Mouse (Mus musculus): ENCODE measurements around the gene Cct8. TPM values are rescaled to one million over a fixed set of nuclear protein-coding genes. Genes with fewer than 3 reads are reported as not detected.

The Cct8 gene
- polyA plus RNA-seq, 1 experiment = 31.4 TPM

- WGBS = 97% methylated on average over 2 of the region's 2 CpGs
- DNase-seq (ENCODE audit: low read depth, low spot score) = no peak
Observed at GRCm38 (mm10) chr16:87453226-87453625, 42.4 kb downstream of the Cct8 start.

- WGBS = 77% methylated on average over 3 of the region's 3 CpGs
- no peak for DNase-seq (ENCODE audit: low read depth, low spot score)
Observed at GRCm38 (mm10) chr16:87445528-87445927, 50.1 kb downstream of the Cct8 start.

GRCm38 (mm10) chr16:87445110-87445509 is 50.6 kb downstream of the Cct8 start:
- no peak for DNase-seq (ENCODE audit: low read depth, low spot score)

GRCm38 (mm10) chr16:87444071-87444470 is 51.6 kb downstream of the Cct8 start:
- DNase-seq (ENCODE audit: low read depth, low spot score) = no peak
- WGBS = 30% methylated on average over 1 of the region's 1 CpGs

- no peak for DNase-seq (ENCODE audit: low read depth, low spot score)
Observed at GRCm38 (mm10) chr16:87443245-87443644, 52.4 kb downstream of the Cct8 start.

GRCm38 (mm10) chr16:87442291-87442690 is 53.4 kb downstream of the Cct8 start:
- 9% methylated on average over 5 of the region's 5 CpGs for WGBS
- no peak for DNase-seq (ENCODE audit: low read depth, low spot score)

GRCm38 (mm10) chr16:87441089-87441488 is 54.6 kb downstream of the Cct8 start:
- WGBS = 12% methylated on average over 9 of the region's 9 CpGs
- no peak for DNase-seq (ENCODE audit: low read depth, low spot score)

- WGBS = under 1% methylated on average over 38 of the region's 38 CpGs
Observed at GRCm38 (mm10) chr16:87440184-87440686, 55.4 kb downstream of the Cct8 start, which contains the start of gene Rwdd2b. TSS of gene Rwdd2b (minus strand) at chr16:87440573.

GRCm38 (mm10) chr16:87438697-87439096 is 57.0 kb downstream of the Cct8 start:
- DNase-seq (ENCODE audit: low read depth, low spot score) = no peak
- 89% methylated on average over 8 of the region's 8 CpGs for WGBS

More at GRCm38 (mm10) chr16:87440184-87440686, 55.4 kb downstream of the Cct8 start, which contains the start of gene Rwdd2b:
- DNase-seq (ENCODE audit: low read depth, low spot score) = peak; percentile 78

GRCm38 (mm10) chr16:87437096-87437495 is 58.6 kb downstream of the Cct8 start:
- no peak for DNase-seq (ENCODE audit: low read depth, low spot score)
- WGBS = 94% methylated on average over 21 of the region's 21 CpGs

GRCm38 (mm10) chr16:87435411-87436205 is 60.1 kb downstream of the Cct8 start:
- 78% methylated on average over 13 of the region's 13 CpGs for WGBS
- no peak for DNase-seq (ENCODE audit: low read depth, low spot score)

- DNase-seq (ENCODE audit: low read depth, low spot score) = no peak
- 33% methylated on average over 6 of the region's 6 CpGs for WGBS
Observed at GRCm38 (mm10) chr16:87434946-87435345, 60.7 kb downstream of the Cct8 start.

- WGBS = 87% methylated on average over 7 of the region's 7 CpGs
- DNase-seq (ENCODE audit: low read depth, low spot score) = no peak
Observed at GRCm38 (mm10) chr16:87434266-87434665, 61.4 kb downstream of the Cct8 start.

Other genes with a start within 250 kb of the Cct8 start
- gene N6amt1, start 141.7 kb downstream of the Cct8 start, polyA plus RNA-seq (2012; rRNA removed) = 3.6 and 5.1 TPM in 2 replicates
- 4.1 and 6.6 TPM in 2 replicates for gene Ltn1, start 63.3 kb downstream of the Cct8 start, polyA plus RNA-seq (2012; rRNA removed)
- gene Rwdd2b, start 55.3 kb downstream of the Cct8 start, polyA plus RNA-seq (2012; rRNA removed) = 24.4 and 34.8 TPM in 2 replicates
- 25.2 and 27.0 TPM in 2 replicates for gene Usp16, start 41.2 kb downstream of the Cct8 start, polyA plus RNA-seq (2012; rRNA removed)
- 0.41 and 0.53 TPM in 2 replicates for gene Map3k7cl, start 57.5 kb upstream of the Cct8 start, polyA plus RNA-seq (2012; rRNA removed)
- 13.7 and 32.3 TPM in 2 replicates for gene Bach1, start 203.1 kb upstream of the Cct8 start, polyA plus RNA-seq (2012; rRNA removed)